Mouse (Mus musculus): ENCODE results near the gene Nxph3.

DNA sequence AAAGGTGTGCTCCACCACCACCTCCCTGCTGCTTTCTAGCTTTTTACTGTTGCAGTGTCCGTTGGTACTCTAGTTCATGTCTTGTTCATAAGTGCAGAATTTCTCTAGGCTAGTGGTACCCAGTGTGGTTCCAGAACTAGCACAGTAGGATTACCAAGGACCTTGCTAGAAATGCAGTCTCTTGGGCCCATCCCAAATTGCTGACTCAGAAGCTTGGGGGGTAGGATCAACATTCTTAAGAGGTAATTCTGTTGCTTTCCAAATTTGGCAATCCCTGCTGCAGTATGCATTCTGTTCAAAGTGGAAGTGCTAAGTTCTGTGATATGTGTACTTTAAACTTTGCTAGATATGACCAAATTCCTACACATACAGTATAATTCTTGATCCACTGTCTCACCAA lies 46.6 kb downstream of the Nxph3 start:
- no peak for TF ChIP-seq POLR2A (IDR thresholded peaks at IDR 0.05; ENCODE audit: low read depth, low read length)
- TF ChIP-seq CTCF (conservative IDR thresholded peaks at IDR 0.05; ENCODE audit: insufficient read depth, insufficient read length, low read depth, low read length) = no peak

Data from kidney, adult 2 months (tissue).